Mouse (Mus musculus): ENCODE measurements around the gene Ndufaf8.

Ndufaf8 gene

GRCm38 (mm10) chr11:120098588-120099511 lies at the start of gene Ndufaf8, which contains the start of gene Tepsin:
Gene Ndufaf8, plus strand, starts transcription at chr11:120098928.
Gene Tepsin, minus strand, starts transcription at chr11:120098731.
- DNase-seq = peak; percentile 98 to 99

GRCm38 (mm10) chr11:120049067-120049466 lies 49.7 kb upstream of the Ndufaf8 start:
- DNase-seq = no peak

- DNase-seq = no peak
Observed at GRCm38 (mm10) chr11:120051124-120051811, 47.5 kb upstream of the Ndufaf8 start.

- no peak for DNase-seq
Observed at GRCm38 (mm10) chr11:120052274-120052673, 46.5 kb upstream of the Ndufaf8 start.

GRCm38 (mm10) chr11:120053846-120054245 lies 44.9 kb upstream of the Ndufaf8 start:
- no peak for DNase-seq

GRCm38 (mm10) chr11:120055953-120056732 lies 42.6 kb upstream of the Ndufaf8 start:
- no peak for DNase-seq

- no peak for DNase-seq
Observed at GRCm38 (mm10) chr11:120060634-120061033, 38.1 kb upstream of the Ndufaf8 start.

GRCm38 (mm10) chr11:120063326-120063725 lies 35.4 kb upstream of the Ndufaf8 start:
- DNase-seq = no peak

- no peak for DNase-seq
Observed at GRCm38 (mm10) chr11:120064006-120064667, 34.6 kb upstream of the Ndufaf8 start.

GRCm38 (mm10) chr11:120064668-120065040 lies 34.1 kb upstream of the Ndufaf8 start:
- no peak for DNase-seq

- DNase-seq = peak; percentile 23 to 36
Observed at GRCm38 (mm10) chr11:120065291-120065690, 33.4 kb upstream of the Ndufaf8 start.

GRCm38 (mm10) chr11:120067834-120068233 lies 30.9 kb upstream of the Ndufaf8 start:
- DNase-seq = no peak

- DNase-seq = no peak
Observed at GRCm38 (mm10) chr11:120069261-120069660, 29.5 kb upstream of the Ndufaf8 start.

- DNase-seq = no peak
Observed at GRCm38 (mm10) chr11:120070286-120070930, 28.3 kb upstream of the Ndufaf8 start.

- DNase-seq = no peak
Observed at GRCm38 (mm10) chr11:120071065-120071464, 27.7 kb upstream of the Ndufaf8 start.

GRCm38 (mm10) chr11:120071731-120072320 lies 26.9 kb upstream of the Ndufaf8 start:
- DNase-seq = no peak

GRCm38 (mm10) chr11:120072986-120073647 lies 25.6 kb upstream of the Ndufaf8 start:
- DNase-seq = no peak

GRCm38 (mm10) chr11:120076191-120076590 lies 22.5 kb upstream of the Ndufaf8 start:
- DNase-seq = no peak

- DNase-seq = no peak
Observed at GRCm38 (mm10) chr11:120080282-120080681, 18.4 kb upstream of the Ndufaf8 start.

GRCm38 (mm10) chr11:120085891-120086627 lies 12.7 kb upstream of the Ndufaf8 start:
- peak in 1 of 2 experiments; percentile 34 for DNase-seq
